Mouse (Mus musculus): Measurements from ENCODE around the gene Isg20l2. TPM values are rescaled to one million over a fixed set of nuclear protein-coding genes. Genes with fewer than 3 reads are reported as not detected.

The Isg20l2 gene
- polyA plus RNA-seq, 1 experiment from 2014 or later, result 25.0 TPM

DNA sequence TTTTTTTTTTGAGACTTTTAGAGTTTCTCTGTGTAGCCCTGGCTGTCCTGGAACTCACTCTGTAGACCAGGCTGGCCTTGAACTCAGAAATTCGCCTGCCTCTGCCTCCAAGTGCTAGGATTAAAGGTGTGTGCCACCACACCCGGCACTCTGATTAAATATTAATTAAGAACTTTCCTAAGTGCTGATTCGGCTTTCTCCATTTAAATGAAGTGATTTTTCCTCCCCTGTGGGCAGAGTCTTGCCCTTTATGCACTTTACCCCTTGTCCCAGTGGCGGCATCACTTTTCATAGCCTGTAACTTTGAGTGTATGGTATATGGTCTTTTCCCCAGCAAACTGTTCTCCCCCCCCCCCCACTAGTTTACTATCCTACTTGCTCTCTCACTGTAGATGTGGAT is 5.1 kb downstream of the Isg20l2 start:
- Histone ChIP-seq H3K27me3 (ENCODE audit: control insufficient read depth, insufficient read depth, low read length) (no peaks in the 10 kb centered on the region), H3K9me3 (replicated peaks; ENCODE audit: control insufficient read depth, low read length) (no peaks in the 10 kb centered on the region), H3K4me2 (no peak overlapping the region), H3K27ac (ENCODE audit: low read depth, low read length) (no peak overlapping the region), H3K9ac (ENCODE audit: low read depth, low read length) (no peak overlapping the region), H3K4me3 (ENCODE audit: low read depth, low read length) (no peak overlapping the region), H3K36me3 (ENCODE audit: control insufficient read depth, insufficient read depth, low read length) (peaks cover 26% of the 10 kb centered on the region), H3K4me1 (ENCODE audit: control insufficient read depth, insufficient read depth, low read length) (peaks cover 7% of the 10 kb centered on the region)
- ATAC-seq (replicated peaks; ENCODE audit: insufficient number of reproducible peaks, low FRiP score, low TSS enrichment), result no peak
- WGBS (ENCODE audit: insufficient replicate concordance), result 81% methylated on average over 4 of the region's 4 CpGs

DNA sequence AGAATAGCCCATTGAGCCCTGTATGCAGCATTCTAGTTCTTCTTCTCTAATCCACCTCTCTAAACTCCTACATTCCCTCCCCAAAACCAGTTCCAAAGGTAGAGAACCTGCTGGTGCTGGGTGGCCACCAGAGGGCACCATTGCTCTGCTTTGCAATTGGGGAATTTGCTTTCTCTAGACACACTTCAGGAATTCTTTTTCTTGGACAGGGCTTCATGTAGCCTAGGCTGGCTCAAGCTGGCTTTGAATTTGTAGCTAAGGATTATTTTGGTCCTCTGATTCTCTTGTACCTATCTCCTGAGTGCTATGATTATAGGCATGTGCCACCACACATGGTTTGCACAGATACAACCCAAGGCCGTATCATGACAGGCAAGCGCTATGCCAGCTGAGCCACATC is 5.7 kb downstream of the Isg20l2 start:
- Histone ChIP-seq H3K9ac (ENCODE audit: low read depth, low read length) (no peak overlapping the region), H3K4me2 (no peak overlapping the region), H3K27ac (ENCODE audit: low read depth, low read length) (no peak overlapping the region), H3K36me3 (ENCODE audit: control insufficient read depth, insufficient read depth, low read length) (peaks cover 30% of the 10 kb centered on the region), H3K27me3 (ENCODE audit: control insufficient read depth, insufficient read depth, low read length) (no peaks in the 10 kb centered on the region), H3K4me3 (ENCODE audit: low read depth, low read length) (no peak overlapping the region), H3K9me3 (replicated peaks; ENCODE audit: control insufficient read depth, low read length) (no peaks in the 10 kb centered on the region), H3K4me1 (ENCODE audit: control insufficient read depth, insufficient read depth, low read length) (peaks cover 7% of the 10 kb centered on the region)
- WGBS (ENCODE audit: insufficient replicate concordance), result 95% methylated on average over 2 of the region's 2 CpGs
- ATAC-seq (replicated peaks; ENCODE audit: insufficient number of reproducible peaks, low FRiP score, low TSS enrichment), result no peak

DNA sequence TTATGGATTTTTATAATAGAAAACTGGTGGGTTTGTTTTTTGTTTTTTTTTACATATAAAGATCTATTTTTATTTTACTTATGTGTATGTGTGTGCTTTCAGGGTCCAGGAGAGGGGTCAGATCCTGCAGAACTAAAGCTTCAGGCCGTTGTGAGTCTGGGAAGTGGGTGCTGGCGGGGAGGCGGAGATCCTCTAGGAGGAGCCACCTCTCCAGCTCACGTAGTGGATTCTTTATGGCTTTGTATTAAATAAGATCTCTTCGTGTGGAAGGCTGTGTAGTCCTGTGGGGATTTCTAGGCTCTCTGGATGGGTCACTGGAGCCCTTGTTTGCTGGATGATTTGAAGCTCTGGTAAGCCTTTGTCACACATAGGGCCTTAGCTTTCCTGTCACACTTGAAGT is 10.5 kb downstream of the Isg20l2 start:
- H3K4me3 ChIP-seq (ENCODE audit: low read depth, low read length), result no peak overlapping the region
- H3K9ac ChIP-seq (ENCODE audit: low read depth, low read length), result no peak overlapping the region
- H3K27ac ChIP-seq (ENCODE audit: low read depth, low read length), result no peak overlapping the region
- H3K36me3 ChIP-seq (ENCODE audit: control insufficient read depth, insufficient read depth, low read length), result peaks cover 28% of the 10 kb centered on the region
- 77% methylated on average over 5 of the region's 5 CpGs for WGBS (ENCODE audit: insufficient replicate concordance)
- peaks cover 9% of the 10 kb centered on the region for H3K4me1 ChIP-seq (ENCODE audit: control insufficient read depth, insufficient read depth, low read length)
- ATAC-seq (replicated peaks; ENCODE audit: insufficient number of reproducible peaks, low FRiP score, low TSS enrichment), result no peak
- no peaks in the 10 kb centered on the region for H3K9me3 ChIP-seq (replicated peaks; ENCODE audit: control insufficient read depth, low read length)
- no peak overlapping the region for H3K4me2 ChIP-seq
- H3K27me3 ChIP-seq (ENCODE audit: control insufficient read depth, insufficient read depth, low read length), result peaks cover under 1% of the 10 kb centered on the region; the same call in 1 of the 2 replicates

DNA sequence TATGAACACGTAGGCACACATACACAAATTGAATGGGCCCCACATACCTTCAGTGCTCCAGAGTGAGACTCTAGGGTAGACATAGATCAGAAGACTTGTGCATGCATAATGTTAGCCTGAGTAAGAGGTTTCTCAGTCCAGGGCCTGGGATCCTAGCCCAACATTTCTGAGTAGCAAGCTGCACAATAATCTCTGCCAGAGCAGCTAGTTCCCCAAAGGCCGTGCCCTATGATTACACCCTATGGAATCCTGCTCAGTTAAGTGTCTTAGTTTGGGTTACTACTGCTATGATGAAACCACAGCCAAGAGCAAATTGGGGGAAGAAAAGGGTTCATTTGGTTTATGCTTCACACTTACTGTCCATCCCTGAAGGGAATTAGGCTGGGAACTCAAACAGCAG is 12.4 kb downstream of the Isg20l2 start:
- 96% methylated on average over 2 of the region's 2 CpGs for WGBS (ENCODE audit: insufficient replicate concordance)

DNA sequence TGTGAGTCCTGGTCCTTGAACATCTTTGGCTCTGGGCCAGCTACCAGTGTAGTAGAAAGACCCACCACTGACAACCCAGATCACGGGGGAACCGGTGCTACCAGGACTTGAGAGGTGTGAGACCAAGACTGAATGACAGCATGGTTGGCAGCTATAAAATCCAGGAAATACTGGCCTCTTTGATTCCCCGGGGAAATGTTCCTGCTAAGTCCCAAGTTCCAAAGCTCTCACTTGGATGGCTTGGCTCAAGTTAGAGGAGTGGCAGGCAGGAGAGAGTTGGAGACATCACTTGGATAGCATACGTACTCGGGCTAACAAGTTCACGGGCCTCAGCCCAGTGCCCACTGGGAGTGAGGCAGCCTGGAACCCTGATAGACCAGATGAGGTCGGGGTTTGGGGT is 13.5 kb downstream of the Isg20l2 start:
- H3K9me3 ChIP-seq (replicated peaks; ENCODE audit: control insufficient read depth, low read length), result no peaks in the 10 kb centered on the region
- no peak overlapping the region for H3K9ac ChIP-seq (ENCODE audit: low read depth, low read length)
- no peak overlapping the region for H3K4me3 ChIP-seq (ENCODE audit: low read depth, low read length)
- 77% methylated on average over 7 of the region's 7 CpGs for WGBS (ENCODE audit: insufficient replicate concordance)
- H3K4me1 ChIP-seq (ENCODE audit: control insufficient read depth, insufficient read depth, low read length), result peaks cover 25% of the 10 kb centered on the region
- H3K27ac ChIP-seq (ENCODE audit: low read depth, low read length), result no peak overlapping the region
- no peak for ATAC-seq (replicated peaks; ENCODE audit: insufficient number of reproducible peaks, low FRiP score, low TSS enrichment)
- H3K4me2 ChIP-seq, result no peak overlapping the region
- peaks cover 26% of the 10 kb centered on the region for H3K36me3 ChIP-seq (ENCODE audit: control insufficient read depth, insufficient read depth, low read length)
- peaks cover 25% of the 10 kb centered on the region for H3K27me3 ChIP-seq (ENCODE audit: control insufficient read depth, insufficient read depth, low read length)

More for the DNA sequence above, 12.4 kb downstream of the Isg20l2 start:
- H3K27me3 ChIP-seq (ENCODE audit: control insufficient read depth, insufficient read depth, low read length), result peaks cover 14% of the 10 kb centered on the region; the same call in 1 of the 2 replicates
- no peak overlapping the region for H3K4me2 ChIP-seq
- no peak overlapping the region for H3K9ac ChIP-seq (ENCODE audit: low read depth, low read length)
- H3K36me3 ChIP-seq (ENCODE audit: control insufficient read depth, insufficient read depth, low read length), result peaks cover 28% of the 10 kb centered on the region
- ATAC-seq (replicated peaks; ENCODE audit: insufficient number of reproducible peaks, low FRiP score, low TSS enrichment), result no peak
- H3K4me3 ChIP-seq (ENCODE audit: low read depth, low read length), result no peak overlapping the region
- H3K27ac ChIP-seq (ENCODE audit: low read depth, low read length), result no peak overlapping the region
- peaks cover 16% of the 10 kb centered on the region for H3K4me1 ChIP-seq (ENCODE audit: control insufficient read depth, insufficient read depth, low read length)
- H3K9me3 ChIP-seq (replicated peaks; ENCODE audit: control insufficient read depth, low read length), result no peaks in the 10 kb centered on the region

DNA sequence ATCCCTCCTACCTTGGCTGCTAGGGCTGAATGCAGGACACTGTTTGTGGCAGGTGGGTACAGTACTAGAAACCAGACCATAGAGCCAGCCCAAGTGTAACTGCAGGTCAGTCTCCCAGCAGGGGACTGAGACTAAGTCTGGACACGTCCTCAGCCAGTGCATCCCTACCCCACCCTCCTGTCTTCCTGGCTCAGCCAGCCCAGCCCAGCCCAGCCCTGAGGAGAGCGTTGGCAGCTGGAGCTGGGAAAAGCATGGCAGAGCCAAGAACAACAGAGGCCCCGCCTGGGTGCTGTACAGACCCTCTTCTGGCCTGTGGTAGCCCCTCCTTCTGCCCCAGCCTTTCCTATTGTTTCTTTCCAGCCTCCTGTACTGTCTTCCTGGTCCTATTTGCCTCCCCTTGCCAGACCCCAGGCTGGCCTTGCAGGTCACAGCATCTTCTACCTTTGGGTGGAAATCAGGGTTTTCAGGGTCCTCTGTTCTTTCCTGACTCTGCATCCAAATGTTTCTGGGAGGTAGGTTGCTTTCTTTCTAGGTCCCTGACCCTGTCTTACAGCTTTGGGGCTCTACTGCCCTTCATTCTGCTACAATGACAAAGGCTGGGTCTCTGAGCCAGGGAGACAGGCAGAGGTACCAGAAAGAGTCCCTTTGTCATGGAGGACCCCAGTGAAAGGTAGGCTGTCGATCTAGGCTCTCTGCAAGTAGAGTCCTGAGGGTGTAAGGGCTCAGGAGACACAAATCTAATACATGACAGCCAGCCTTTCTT is 14.9 kb downstream of the Isg20l2 start:
- H3K27ac ChIP-seq (ENCODE audit: low read depth, low read length), result no peak overlapping the region; the same call in 1 of the 2 replicates
- H3K9me3 ChIP-seq (replicated peaks; ENCODE audit: control insufficient read depth, low read length), result no peaks in the 10 kb centered on the region
- peaks cover 36% of the 10 kb centered on the region for H3K4me1 ChIP-seq (ENCODE audit: control insufficient read depth, insufficient read depth, low read length)
- no peak overlapping the region for H3K4me3 ChIP-seq (ENCODE audit: low read depth, low read length)
- peak overlapping the region; percentile 40; the same call in 1 of the 2 replicates for H3K9ac ChIP-seq (ENCODE audit: low read depth, low read length)
- no peak overlapping the region for H3K4me2 ChIP-seq
- 33% methylated on average over 4 of the region's 4 CpGs for WGBS (ENCODE audit: insufficient replicate concordance)
- H3K36me3 ChIP-seq (ENCODE audit: control insufficient read depth, insufficient read depth, low read length), result peaks cover 16% of the 10 kb centered on the region
- H3K27me3 ChIP-seq (ENCODE audit: control insufficient read depth, insufficient read depth, low read length), result peaks cover 39% of the 10 kb centered on the region
- ATAC-seq (replicated peaks; ENCODE audit: insufficient number of reproducible peaks, low FRiP score, low TSS enrichment), result peak; percentile 54; the same call in 1 of the 2 replicates

DNA sequence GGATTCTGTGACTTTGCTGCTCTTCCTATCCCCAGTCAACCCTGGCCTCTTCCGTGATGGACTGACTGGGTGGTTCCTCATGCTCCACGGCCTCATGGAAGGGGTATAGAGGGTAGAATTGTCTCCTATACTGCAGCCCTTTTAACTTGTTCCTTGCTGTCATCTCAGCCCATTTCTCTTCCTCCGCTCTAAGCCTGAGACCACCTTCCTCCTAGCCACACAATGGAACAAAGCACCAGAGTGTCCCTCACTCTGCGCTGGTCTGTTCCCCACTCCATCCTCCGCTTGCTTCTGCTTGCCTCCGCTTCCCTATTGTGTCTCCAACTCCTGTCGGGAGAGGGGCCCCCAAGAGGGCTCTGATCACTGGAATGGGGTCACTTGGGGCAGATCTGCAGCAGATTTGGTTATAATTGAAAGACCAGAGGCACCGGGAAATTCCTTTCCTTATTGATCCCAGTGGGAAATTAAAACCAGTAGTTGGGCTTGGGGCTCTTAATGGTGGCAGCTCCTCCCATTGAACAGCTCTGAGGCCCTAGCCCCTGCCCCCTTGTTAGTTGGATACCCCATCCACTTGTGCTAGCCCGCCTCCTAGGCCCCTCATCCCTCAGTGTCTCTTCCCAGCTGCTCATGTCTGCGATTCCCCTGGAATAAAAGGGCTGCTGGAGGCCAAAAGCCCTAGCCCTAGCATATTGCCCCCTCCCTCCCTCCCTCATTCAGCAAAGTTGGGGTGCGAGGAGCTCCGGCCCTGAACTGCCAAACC is 15.8 kb downstream of the Isg20l2 start:
- H3K9ac ChIP-seq (ENCODE audit: low read depth, low read length), result no peak overlapping the region
- H3K27me3 ChIP-seq (ENCODE audit: control insufficient read depth, insufficient read depth, low read length), result peaks cover 48% of the 10 kb centered on the region
- ATAC-seq (replicated peaks; ENCODE audit: insufficient number of reproducible peaks, low FRiP score, low TSS enrichment), result no peak
- no peak overlapping the region for H3K4me2 ChIP-seq
- no peak overlapping the region for H3K27ac ChIP-seq (ENCODE audit: low read depth, low read length)
- peaks cover 41% of the 10 kb centered on the region for H3K4me1 ChIP-seq (ENCODE audit: control insufficient read depth, insufficient read depth, low read length)
- H3K9me3 ChIP-seq (replicated peaks; ENCODE audit: control insufficient read depth, low read length), result no peaks in the 10 kb centered on the region
- no peak overlapping the region for H3K4me3 ChIP-seq (ENCODE audit: low read depth, low read length)
- H3K36me3 ChIP-seq (ENCODE audit: control insufficient read depth, insufficient read depth, low read length), result peaks cover 10% of the 10 kb centered on the region
- 31% methylated on average over 12 of the region's 12 CpGs for WGBS (ENCODE audit: insufficient replicate concordance)

DNA sequence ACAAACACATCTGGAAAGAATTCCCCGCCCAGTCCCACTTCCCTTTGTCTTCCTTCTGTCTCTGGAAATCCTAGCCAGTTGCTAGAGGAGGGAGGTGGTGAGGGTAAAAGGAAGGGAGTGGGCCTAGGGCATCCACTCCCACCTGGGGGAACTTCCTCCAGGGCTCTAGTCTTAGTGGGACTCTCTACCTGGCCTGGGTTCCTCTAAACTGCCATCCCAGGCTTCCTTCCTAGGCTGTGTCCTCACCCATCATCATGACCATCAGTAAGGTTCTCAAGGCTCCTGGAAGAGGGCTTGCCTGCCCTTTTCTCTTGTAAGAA is 16.4 kb downstream of the Isg20l2 start:
- 7% methylated on average over 1 of the region's 1 CpGs for WGBS (ENCODE audit: insufficient replicate concordance)
- no peaks in the 10 kb centered on the region for H3K9me3 ChIP-seq (replicated peaks; ENCODE audit: control insufficient read depth, low read length)
- no peak overlapping the region for H3K4me3 ChIP-seq (ENCODE audit: low read depth, low read length)
- H3K27me3 ChIP-seq (ENCODE audit: control insufficient read depth, insufficient read depth, low read length), result peaks cover 54% of the 10 kb centered on the region
- H3K4me1 ChIP-seq (ENCODE audit: control insufficient read depth, insufficient read depth, low read length), result peaks cover 41% of the 10 kb centered on the region
- no peak overlapping the region for H3K27ac ChIP-seq (ENCODE audit: low read depth, low read length)
- H3K9ac ChIP-seq (ENCODE audit: low read depth, low read length), result no peak overlapping the region
- no peak for ATAC-seq (replicated peaks; ENCODE audit: insufficient number of reproducible peaks, low FRiP score, low TSS enrichment)
- peaks cover 7% of the 10 kb centered on the region; the same call in 1 of the 2 replicates for H3K36me3 ChIP-seq (ENCODE audit: control insufficient read depth, insufficient read depth, low read length)
- H3K4me2 ChIP-seq, result no peak overlapping the region

Measured in heart, embryonic 11.5 days (tissue).